Mouse (Mus musculus) gastrocnemius, postnatal 4 days (tissue): Measurements from ENCODE around the gene Car3. TPM values are rescaled to one million over a fixed set of nuclear protein-coding genes. Genes with fewer than 3 reads are reported as not detected.
"Not testable (repeated sequence)": the region's sequence is repeated elsewhere in the genome, so short reads cannot be mapped to it uniquely, and the experiment has no call there.

Experiments
- DNase-seq, 2 experiments: peaks; one replicate each; pipeline ENCODE4 v3.0.0; 2021 to 2022; ENCODE audit warnings: low spot score in 2 of 2, mixed read lengths in 2 of 2
- long read RNA-seq, 2 experiments: library from polyadenylated mRNA; stranded (forward); transcript quantifications; one replicate each; pipeline ENCODE4 v2.0.0; 2021
- total RNA-seq, 2 experiments: library from RNA; stranded (reverse); gene quantifications; 2 replicates each; pipeline ENCODE4 v1.2.3; 2021

Gene Car3
- total RNA-seq, result 1,000 to 10,000 TPM; 1,435 to 1,848 TPM
- long read RNA-seq, experiment 1, transcript Car3-201 (7 exons, 1,679 nt), result major isoform, 8,222 of 8,475 reads
- long read RNA-seq, experiment 1, transcript Car3-202 (2 exons, 1,395 nt), result minor isoform, 23 of 8,475 reads
- long read RNA-seq, experiment 1, partial matches to known transcripts, result 110 of 8,475 reads
- long read RNA-seq, experiment 1, other reads (novel, unspliced or antisense), result 118 of 8,475 reads
- long read RNA-seq, experiment 2, transcript Car3-202 (2 exons, 1,395 nt), result minor isoform, 31 of 8,778 reads
- long read RNA-seq, experiment 2, transcript Car3-201 (7 exons, 1,679 nt), result major isoform, 8,451 of 8,778 reads
- long read RNA-seq, experiment 2, partial matches to known transcripts, result 146 of 8,778 reads
- long read RNA-seq, experiment 2, other reads (novel, unspliced or antisense), result 147 of 8,778 reads

- DNase-seq, result no peak
Measured at GRCm38 (mm10) chr3:14863022-14863711, at the start of gene Car3. TSS of gene Car3 (plus strand) at chr3:14863512.

GRCm38 (mm10) chr3:14815396-14815795 is 47.9 kb upstream of the Car3 start:
- DNase-seq, result not testable (repeated sequence)

GRCm38 (mm10) chr3:14819844-14820504 is 43.3 kb upstream of the Car3 start:
- no peak for DNase-seq

GRCm38 (mm10) chr3:14828896-14829295 is 34.4 kb upstream of the Car3 start:
- no peak for DNase-seq

DNA sequence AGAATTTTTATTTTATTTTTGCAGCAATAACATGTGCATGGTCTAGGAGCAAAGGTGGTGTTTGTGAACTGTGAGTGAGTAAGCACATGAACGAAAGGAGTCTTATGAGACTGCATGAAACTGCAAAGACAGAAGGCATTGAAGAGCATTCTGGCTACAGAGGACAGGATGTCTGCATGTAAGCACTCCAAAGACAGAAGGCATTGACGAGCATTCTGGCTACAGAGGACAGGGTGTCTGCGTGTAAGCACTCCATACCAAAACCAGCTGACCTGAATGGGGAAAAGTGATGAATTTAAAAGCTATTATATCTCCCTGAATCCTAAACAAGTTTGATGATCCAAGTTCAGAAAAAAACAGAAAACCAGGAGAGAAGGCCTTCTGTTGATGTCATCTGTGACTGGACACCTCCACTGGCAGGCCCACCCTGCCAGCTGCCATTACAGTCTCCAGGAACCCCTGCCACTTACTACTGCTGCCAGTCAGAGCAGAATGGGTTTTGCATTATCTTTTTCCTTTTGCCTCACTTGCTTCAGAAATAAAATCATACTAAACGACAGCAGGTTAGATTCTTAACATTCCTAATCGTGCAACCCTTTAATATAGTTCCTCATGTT is 32.0 kb upstream of the Car3 start:
- DNase-seq, result no peak

GRCm38 (mm10) chr3:14832766-14833165 is 30.5 kb upstream of the Car3 start:
- DNase-seq, result no peak

DNA sequence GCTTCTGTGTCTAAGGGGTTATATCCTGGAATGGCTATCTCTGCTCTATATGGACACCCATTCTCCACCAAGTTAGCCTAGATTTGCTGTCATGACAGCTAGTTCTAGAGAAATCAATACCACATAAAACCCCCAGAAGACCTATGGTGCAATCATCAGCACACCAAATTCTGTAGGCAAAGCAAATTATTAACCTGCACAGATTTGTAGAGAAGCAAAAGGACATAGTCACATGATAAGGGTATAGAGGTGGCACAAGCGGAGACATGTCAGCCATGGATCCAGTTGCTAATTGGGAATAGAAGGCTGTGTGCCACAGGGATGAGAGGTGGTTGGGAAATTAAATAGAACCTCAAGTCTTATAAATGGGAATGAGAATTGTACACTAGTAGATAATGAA is 24.4 kb upstream of the Car3 start:
- no peak for DNase-seq

GRCm38 (mm10) chr3:14839466-14840118 is 23.7 kb upstream of the Car3 start:
- DNase-seq, result no peak

- DNase-seq, result no peak
Measured at GRCm38 (mm10) chr3:14848587-14849254, 14.6 kb upstream of the Car3 start.

GRCm38 (mm10) chr3:14853966-14854365 is 9.3 kb upstream of the Car3 start:
- no peak for DNase-seq

DNA sequence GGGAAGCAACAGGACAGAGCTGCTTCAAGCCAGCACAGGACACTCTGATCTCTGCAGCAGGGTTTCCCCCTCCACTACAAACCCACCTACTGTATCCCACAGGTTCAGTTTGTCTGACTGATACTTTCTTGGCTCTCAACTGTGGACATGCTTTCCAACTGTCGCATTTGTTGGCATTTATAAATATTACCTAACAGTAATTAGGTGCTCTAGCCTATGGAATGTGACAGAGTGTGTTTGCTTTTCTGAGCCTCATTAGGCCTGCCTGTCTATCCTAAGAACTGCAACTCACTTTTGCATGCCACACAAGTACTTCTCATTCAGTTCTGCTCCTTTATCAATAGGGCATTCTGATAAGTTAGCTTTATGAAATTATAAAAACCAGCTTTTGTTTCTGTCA is 8.9 kb upstream of the Car3 start:
- no peak for DNase-seq

DNA sequence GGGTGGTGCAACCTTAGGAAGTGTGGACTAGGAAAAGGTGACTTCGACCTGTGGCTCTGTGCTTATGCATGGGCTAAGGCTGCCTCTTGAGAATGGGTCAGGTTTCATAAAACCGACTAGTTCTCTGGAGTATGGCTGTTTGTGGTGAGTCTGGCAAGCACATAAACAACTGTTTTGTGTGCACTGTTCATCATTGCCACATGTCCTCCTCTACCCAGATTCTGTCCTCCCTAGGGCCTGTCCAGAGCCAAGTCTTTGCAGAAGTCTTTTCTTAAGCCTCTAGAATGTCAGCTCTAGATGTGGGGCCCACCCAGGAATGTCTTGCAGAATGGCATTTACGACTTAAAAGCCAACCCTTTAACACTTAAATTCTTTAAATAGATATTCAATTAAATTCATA is 5.4 kb upstream of the Car3 start:
- DNase-seq, result no peak

DNA sequence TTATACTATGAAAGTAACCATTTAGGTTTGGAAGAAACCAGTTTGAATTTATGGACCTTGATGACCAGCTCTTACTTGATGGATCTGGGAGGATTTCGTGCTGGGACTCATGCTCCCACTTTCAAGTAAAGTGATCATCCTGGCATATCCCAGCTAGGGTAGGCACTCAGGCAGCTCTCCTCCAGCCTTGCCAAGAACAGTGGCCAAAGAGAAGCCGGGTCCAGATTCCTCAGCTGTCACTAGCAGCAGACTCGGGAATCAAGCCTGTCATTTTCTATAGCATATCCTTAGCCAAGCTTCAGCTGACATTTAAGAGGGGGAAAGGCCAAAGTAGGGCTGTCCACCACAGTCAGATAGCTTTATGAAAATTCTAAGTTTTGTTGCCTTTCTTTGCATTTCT is 3.0 kb upstream of the Car3 start:
- no peak for DNase-seq

- DNase-seq, result no peak
Measured at GRCm38 (mm10) chr3:14861165-14861564, 2.1 kb upstream of the Car3 start.

DNA sequence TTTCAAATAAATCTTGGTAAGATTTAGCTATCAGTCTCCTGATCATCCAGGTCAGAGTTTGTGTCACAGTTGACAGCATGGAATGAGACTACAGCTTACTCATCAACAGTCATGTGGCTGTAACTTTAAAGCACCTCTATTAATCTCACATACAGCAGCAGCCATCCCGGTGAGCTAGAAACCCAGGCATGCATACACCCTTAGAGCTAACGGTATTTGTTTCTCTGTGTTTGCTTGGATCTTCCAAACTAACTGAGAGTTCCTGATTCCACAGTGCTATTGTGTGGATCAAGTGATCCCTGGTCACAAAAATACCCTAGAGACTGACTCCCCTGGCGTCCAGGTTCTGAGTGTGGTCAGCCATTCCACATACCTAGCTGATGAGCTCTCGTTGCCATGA is 1.5 kb upstream of the Car3 start:
- DNase-seq, result no peak

DNA sequence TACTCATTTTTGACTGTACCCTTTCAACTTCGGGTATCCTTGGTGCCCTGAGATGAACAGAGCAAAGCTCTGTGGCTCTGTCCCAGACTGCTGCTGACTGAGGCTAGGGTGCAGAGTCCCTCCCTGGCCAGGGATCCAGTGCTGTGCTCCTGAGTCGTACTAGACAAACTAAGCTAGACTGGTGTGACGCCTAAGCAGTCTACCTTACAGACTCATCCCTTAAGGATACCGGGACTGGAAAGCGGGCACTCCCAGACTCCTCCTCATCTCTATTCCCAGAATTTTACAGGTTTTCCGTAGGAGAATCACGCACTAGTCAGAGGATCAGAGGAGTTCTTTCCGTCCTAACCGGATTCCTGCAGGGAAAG is 674 bp upstream of the Car3 start:
- no peak for DNase-seq

GRCm38 (mm10) chr3:14863922-14864321 is 610 bp downstream of the Car3 start:
- no peak for DNase-seq

- DNase-seq, result no peak
Measured at GRCm38 (mm10) chr3:14865941-14866340, 2.6 kb downstream of the Car3 start.

DNA sequence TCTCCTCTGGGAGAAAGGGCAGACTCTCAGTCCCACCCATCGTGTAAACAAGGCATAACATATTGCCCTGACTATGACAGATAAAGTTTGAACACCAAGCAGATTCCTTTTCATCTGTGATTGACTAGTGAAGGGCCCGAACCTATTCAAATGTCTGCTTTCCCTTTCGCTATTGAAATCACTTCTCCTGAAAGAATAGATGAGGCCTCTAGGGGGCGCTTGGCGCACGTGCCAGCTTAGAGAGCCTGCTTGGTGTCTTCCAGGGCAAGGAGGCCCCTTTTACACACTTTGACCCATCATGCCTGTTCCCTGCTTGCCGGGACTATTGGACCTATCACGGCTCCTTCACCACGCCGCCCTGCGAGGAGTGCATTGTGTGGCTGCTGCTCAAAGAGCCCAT is 6.5 kb downstream of the Car3 start:
- peak; percentile 43 to 71 for DNase-seq

GRCm38 (mm10) chr3:14870528-14870927 is 7.2 kb downstream of the Car3 start:
- no peak for DNase-seq

DNA sequence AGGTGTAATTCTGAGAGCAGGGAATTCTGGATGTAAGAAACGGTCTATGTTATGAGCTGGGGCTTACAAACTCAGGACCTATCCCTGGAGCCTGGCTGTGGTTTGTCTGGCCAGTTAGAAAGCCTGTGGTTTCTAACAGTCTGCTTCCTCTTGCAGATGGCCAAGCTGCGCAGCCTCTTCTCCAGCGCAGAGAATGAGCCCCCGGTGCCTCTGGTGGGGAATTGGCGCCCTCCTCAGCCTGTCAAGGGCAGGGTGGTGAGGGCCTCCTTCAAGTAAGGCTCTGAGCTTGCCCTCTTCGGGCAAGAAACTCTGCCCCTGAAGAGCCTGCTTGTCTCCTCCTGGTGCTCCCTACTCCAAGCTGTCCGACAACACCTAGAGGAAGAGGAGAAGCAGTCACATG is 8.1 kb downstream of the Car3 start:
- DNase-seq, result no peak
